Mouse (Mus musculus) heart, postnatal 25 days (tissue): ENCODE data around the gene Pitpnm3. TPM values are rescaled to one million over a fixed set of nuclear protein-coding genes. Genes with fewer than 3 reads are reported as not detected.

ENCODE experiments used
- DNase-seq: peaks from one replicate; pipeline ENCODE4 v3.0.0; 2022; ENCODE audit warnings: low spot score
- intact Hi-C: fragments of 180-260 bp; cut with DNase I; formaldehyde crosslinking; loops from one replicate; pipeline ENCODE4 v1.15.1; 2025
- total RNA-seq, 2 experiments: library from RNA; stranded (reverse); gene quantifications; 2 replicates each; pipeline ENCODE4 v1.2.3; 2021

The Pitpnm3 gene
- total RNA-seq, 2 experiments from 2014 or later: 1.6 to 1.8 TPM

GRCm38 (mm10) chr11:72140198-72140597, 4.6 kb upstream of the Pitpnm3 start:
- intact Hi-C loops: no loop called here
- DNase-seq: no peak

GRCm38 (mm10) chr11:72136231-72136982, 829 bp upstream of the Pitpnm3 start:
- intact Hi-C loops: no loop called here
- DNase-seq: no peak

DNA sequence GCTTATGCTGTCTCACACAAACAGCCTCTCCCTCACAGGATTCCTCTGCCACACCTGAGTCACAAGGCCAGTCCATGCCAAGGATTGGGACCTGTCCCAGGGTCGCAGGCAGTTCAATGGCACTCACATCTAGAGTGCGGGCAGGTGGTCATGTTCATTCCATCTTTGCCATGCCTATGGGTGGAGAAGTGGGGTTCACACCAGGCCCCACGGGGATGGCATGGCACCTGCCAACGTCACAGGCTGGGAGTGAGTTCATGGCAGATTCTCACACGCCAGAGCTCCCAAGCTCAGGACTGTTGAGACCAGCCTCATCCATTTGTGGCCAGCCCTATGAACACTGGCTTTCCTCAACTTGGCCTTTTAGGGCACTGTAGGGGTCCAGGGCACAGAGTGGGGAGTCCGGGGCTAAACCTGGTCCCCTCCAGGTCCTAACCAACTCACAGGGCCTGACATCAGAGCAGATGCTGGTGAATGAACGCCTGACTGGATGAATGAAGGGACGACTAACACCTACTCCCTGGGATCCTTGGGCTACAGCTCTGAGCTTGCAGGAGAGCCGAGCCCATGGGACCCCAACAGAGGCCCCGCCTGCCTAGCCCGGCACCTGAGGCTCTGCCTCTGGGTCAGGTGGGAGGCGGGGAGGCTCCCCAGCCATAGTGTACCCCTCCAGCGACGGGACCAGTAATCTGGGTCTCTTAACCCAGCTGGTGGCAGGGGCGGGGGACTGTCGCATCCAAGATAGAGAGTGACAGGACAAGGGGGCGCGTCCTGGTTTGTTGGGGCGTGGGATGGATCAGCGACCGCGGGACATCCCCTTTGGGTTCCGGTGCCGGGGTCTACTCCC, 819 bp downstream of the Pitpnm3 start:
- no peak for DNase-seq
- intact Hi-C loops: no loop called here

DNA sequence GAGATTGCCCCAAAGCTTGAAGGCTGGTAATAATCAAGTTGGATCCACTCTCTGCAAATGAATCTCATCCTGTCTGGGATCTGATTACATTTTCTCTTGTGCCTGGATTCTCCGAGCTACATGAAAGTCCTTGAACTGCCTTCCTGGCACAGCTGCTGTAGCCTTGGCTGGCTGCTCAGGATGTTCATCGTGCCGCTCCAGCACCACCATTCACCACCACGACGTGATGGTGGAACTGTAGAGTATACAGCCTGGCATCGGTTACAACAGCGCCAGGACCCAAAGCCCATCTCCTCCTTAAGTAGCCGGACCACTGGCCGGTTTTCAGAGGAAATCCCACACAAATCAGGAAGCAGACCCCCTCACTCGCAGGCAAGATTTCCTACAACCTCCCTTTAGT, 2.5 kb downstream of the Pitpnm3 start:
- intact Hi-C loops: no loop called here

GRCm38 (mm10) chr11:72132266-72132665, 3.3 kb downstream of the Pitpnm3 start:
- intact Hi-C loops: no loop called here
- DNase-seq: peak; percentile 42

More for the DNA sequence above, 2.5 kb downstream of the Pitpnm3 start:
- DNase-seq: no peak

GRCm38 (mm10) chr11:72131697-72132096, 3.9 kb downstream of the Pitpnm3 start:
- no peak for DNase-seq
- intact Hi-C loops: no loop called here

- intact Hi-C loops: no loop called here
- DNase-seq: no peak
Measured at GRCm38 (mm10) chr11:72130905-72131304, 4.7 kb downstream of the Pitpnm3 start.

GRCm38 (mm10) chr11:72130472-72130871, 5.1 kb downstream of the Pitpnm3 start:
- intact Hi-C loops: no loop called here
- no peak for DNase-seq

DNA sequence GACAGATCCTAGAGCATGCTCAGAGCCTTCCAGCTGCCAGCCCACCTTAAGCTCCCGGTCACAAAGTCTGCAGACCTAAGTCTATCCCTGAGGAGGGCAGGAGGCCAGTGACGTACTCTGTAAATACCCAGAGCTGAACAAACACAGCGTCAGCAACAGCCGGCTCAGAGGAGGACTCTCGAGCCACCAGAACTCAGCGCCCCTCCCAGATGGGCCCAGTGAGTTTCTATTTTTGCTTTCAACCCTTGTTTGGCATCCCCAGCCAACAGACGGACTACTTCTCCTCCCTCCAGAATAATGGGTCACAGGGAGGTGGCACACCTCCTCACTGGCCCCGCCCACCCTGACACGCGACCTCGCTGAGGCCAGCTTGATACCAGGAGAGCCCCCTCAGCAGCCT, 5.6 kb downstream of the Pitpnm3 start:
- DNase-seq: peak; percentile 37
- intact Hi-C loops: no loop called here

DNA sequence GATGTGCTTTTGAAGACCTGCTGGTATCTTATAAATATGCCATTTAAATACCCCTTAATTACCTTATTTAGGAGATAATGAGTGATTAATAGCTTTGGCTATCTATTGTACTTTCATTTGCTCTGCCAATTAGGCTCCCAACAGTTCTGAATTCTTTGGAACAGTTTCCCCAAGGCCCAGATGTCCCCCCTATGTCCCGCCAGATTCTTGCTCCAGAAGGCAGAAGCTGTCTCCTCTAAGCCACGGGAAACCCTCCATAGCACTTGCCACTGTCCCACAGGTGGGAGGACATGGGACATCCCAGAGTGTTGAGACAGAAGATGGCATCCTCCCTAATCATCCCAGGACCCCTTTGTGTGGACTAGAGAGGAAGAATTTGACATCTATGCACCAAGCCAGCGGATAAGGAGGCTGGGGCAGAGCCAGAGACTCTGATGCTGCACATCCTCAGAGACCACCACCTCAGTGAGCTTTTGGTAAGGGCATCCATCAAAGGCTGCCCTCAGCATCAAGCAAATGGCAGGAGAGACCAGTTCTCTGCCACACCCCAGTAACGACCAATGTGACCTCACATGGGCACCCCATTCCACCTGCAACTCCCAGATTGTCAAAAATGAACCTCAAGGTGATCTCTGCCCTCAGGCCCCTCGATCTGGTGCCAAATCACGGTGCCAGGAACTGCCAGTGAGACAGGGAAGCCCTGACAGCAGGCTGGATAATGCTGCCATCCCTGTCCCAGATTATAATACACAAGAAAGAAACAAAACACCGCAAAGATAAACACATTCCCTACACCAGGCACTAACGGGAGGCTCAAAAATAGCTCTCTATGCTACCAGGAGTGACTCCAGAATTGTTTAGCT, 6.3 kb downstream of the Pitpnm3 start:
- no peak for DNase-seq
- intact Hi-C loops: no loop called here

GRCm38 (mm10) chr11:72127450-72128189, 8.0 kb downstream of the Pitpnm3 start:
- DNase-seq: no peak
- intact Hi-C loops: no loop called here

DNA sequence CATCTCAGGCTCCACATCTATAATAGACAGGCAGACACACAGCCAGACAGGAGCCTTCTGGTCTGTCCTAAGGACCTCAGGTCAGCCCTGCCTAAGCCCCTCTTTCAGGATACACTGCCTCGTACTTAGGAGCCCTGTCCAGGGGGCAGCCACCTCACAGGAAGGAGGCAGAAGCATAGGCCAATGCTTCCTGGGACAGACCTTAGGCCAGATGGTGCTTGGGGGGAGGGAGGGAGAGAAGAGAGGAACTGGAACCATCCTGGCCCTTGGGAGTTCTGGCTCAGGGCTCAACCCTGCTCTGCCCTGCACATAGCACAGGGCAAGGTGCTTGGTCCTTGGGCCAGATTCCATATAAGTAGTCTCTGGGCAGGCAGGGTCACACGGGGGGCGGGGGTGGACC, 9.8 kb downstream of the Pitpnm3 start:
- DNase-seq: no peak
- intact Hi-C loops: no loop called here

- intact Hi-C loops: no loop called here
- DNase-seq: no peak
Measured at GRCm38 (mm10) chr11:72123531-72123930, 12.0 kb downstream of the Pitpnm3 start.

DNA sequence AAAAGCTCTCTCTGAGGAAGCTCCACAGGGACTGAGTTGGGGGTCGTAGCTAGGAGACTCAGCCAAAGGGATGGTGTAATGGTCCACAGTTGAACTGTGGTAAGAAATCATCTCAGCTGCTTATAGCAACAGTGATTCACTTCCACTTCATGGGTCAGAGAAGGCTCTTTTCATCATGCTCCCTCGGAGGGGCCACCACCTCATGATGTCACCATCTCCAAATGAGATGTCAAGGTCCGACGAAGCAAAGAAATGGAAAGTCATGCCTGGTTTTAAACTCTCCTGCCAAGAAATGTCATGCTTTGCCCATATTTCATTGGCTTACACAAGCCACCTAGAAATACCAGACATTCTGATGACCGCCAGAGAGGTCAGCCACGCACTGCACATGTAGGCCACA, 15.2 kb downstream of the Pitpnm3 start:
- intact Hi-C loops: no loop called here
- DNase-seq: no peak

DNA sequence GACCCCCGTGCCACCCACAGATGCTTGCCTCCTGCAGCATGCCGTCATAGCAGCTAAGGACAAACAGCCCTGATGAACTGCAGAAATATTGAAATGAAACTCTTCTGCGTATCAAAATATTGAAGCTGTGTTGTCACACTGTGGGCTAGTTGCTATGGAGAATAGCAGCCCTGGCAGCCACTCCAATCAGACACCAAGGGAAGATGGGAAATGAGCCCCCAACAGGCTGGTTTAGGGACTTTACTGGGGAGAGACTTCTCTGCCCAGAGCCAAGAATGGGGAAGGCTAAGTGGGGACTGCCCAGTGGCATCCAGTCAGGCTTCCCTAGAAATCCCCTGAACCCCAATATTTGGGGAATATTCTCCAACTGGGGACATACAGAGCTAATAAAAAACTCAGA, 16.9 kb downstream of the Pitpnm3 start:
- no peak for DNase-seq
- intact Hi-C loops: no loop called here

DNA sequence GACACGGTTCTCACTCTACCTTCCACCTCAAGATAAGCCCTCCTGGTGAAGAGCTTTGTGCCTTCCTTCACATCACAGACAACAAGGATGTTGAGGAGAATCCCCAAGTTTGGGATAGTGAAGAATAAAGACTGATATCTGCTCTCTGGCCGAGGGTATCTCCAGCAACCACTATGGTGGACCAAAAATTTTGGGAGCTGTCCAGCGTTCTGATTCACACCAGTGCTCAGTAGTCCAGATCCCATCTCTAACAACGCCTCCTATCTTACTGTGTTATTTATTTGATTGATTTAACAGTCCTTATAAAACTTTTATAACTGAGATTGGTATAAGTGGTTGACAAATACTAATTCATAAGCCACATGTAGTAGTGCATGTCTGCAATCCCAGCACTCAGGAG, 22.3 kb downstream of the Pitpnm3 start:
- intact Hi-C loops: no loop called here
- DNase-seq: no peak

- no peak for DNase-seq
- intact Hi-C loops: no loop called here
Measured at GRCm38 (mm10) chr11:72110726-72111125, 24.9 kb downstream of the Pitpnm3 start.

DNA sequence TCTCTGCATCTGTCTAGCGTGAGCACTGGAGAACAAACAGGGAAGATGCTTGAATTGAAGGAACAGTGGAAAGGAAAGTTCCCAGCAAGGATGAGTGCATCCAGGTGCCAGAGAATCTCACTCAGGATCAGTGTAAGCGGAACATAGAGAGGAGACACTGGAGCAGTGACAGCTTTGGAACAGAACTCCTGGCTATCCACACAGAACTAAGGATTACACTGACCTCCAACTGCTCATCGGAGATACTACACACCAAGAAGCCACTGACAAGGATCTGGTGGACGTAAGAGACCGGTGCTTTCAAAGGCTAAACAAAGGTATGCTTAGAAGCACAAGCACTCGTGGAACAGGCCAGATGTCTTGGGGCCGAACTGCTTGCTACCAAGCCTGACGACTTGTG, 31.4 kb downstream of the Pitpnm3 start:
- no peak for DNase-seq
- intact Hi-C loops: no loop called here

GRCm38 (mm10) chr11:72103530-72103929, 32.0 kb downstream of the Pitpnm3 start:
- no peak for DNase-seq
- intact Hi-C loops: no loop called here

DNA sequence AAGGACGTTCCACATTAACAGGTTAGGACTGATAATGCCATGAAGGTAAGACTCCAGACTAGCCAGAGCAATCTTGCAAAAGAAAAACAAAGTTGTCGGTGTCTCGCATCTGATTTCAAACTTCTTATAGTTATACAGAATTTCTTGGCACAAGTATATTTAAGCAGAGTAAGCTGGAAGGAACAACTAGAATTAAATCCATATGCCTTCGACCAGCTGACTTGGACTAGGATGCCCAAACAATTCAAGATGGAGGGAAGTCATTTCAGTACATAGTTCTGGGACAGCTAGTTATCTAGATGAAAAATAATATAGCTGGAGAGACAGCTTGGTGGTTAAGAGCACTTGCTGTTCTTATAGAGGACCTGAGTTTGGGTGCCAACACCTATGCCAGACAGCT, 34.6 kb downstream of the Pitpnm3 start:
- DNase-seq: no peak
- intact Hi-C loops: no loop called here
